Mouse (Mus musculus): Measurements from ENCODE around the gene Lad1. TPM values are rescaled to one million over a fixed set of nuclear protein-coding genes. Genes with fewer than 3 reads are reported as not detected.

Lad1 gene
- total RNA-seq, 2 experiments from 2014 or later, result 0.25 to 5.5 TPM

- DNase-seq (ENCODE audit: low spot score in 2 of 2), result no peak
Observed at GRCm38 (mm10) chr1:135868570-135868969, 50.2 kb downstream of the Lad1 start.

DNA sequence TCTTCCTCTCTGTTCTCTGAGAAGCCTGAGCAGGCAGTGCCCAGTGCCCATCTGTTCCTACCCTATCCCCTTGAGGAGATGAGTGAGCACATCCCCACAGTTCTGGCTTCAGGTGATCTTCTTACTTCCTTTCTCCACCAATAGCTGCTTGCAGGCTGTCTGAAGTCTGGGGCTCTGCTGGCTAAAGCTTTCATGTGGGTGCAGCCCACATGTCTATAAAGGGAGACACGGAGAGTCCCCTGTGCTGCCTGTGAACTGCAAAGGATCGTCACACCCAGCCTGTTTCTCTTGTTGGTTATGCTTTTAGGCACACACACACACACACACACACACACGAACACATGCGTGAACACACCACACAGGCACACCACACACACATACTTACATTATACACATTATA is 54.6 kb downstream of the Lad1 start:
- no peak for DNase-seq (ENCODE audit: low spot score in 2 of 2)

DNA sequence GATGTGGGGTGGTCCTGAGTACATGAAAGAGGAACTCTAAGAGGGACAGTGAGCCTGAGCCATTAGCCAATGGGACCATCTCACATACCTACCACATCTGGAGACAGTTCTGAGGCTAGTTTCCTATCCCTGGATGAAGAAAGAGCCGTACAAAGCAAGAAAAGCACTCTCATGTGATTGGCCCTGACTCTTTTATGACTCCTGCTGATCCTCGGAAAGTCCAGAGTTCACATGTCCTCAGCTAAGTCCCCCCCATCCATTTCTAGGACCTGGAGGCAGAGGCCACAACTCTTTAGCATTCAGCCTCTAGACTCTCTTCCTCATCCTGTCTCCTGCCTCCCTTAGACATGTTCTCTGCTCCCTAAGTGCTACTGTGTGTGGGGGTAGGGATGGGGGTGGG is 58.9 kb downstream of the Lad1 start:
- DNase-seq (ENCODE audit: low spot score in 2 of 2), result no peak

- DNase-seq (ENCODE audit: low spot score in 2 of 2), result peak in 1 of 2 experiments; percentile 35
Observed at GRCm38 (mm10) chr1:135882385-135883109, 64.1 kb downstream of the Lad1 start.

Other genes with a start within 250 kb of the Lad1 start
- gene Nav1, start 211.3 kb upstream of the Lad1 start, total RNA-seq (2021), result 10 to 100 TPM; 37.2 to 41.6 TPM
- gene Csrp1, start 98.5 kb upstream of the Lad1 start, total RNA-seq (2021), result 100 to 1,000 TPM in 1 of 2 experiments, 10 to 100 TPM in 1; 98.5 to 108 TPM
- 10 to 100 TPM; 25.1 to 33.6 TPM for gene Phlda3, start 52.5 kb upstream of the Lad1 start, total RNA-seq (2021)
- gene Tnni1, start 39.2 kb upstream of the Lad1 start, total RNA-seq (2021), result 10 to 100 TPM in 1 of 2 experiments, 1 to 10 TPM in 1; 4.4 to 13.1 TPM
- gene Tnnt2, start 17.8 kb downstream of the Lad1 start, total RNA-seq (2021), result 1 to 10 TPM; 2.4 to 4.2 TPM
- gene Pkp1, start 100.6 kb downstream of the Lad1 start, total RNA-seq (2021), result not detected
- 1 to 10 TPM in 1 of 2 experiments, under 1 TPM in 1; 0.28 to 2.4 TPM for gene Igfn1, start 187.7 kb downstream of the Lad1 start, total RNA-seq (2021)
- gene Tmem9, start 189.6 kb downstream of the Lad1 start, total RNA-seq (2021), result 10 to 100 TPM; 68.3 to 69.2 TPM
- not detected for gene Ascl5, start 232.2 kb downstream of the Lad1 start, total RNA-seq (2021)
- gene Cacna1s, start 234.2 kb downstream of the Lad1 start, total RNA-seq (2021), result 1 to 10 TPM; 6.0 to 9.7 TPM